Mouse (Mus musculus): ENCODE results near the gene Psma6.
"Not testable (repeated sequence)": the region's sequence is repeated elsewhere in the genome, so short reads cannot be mapped to it uniquely, and the experiment has no call there.

The Psma6 gene

DNA sequence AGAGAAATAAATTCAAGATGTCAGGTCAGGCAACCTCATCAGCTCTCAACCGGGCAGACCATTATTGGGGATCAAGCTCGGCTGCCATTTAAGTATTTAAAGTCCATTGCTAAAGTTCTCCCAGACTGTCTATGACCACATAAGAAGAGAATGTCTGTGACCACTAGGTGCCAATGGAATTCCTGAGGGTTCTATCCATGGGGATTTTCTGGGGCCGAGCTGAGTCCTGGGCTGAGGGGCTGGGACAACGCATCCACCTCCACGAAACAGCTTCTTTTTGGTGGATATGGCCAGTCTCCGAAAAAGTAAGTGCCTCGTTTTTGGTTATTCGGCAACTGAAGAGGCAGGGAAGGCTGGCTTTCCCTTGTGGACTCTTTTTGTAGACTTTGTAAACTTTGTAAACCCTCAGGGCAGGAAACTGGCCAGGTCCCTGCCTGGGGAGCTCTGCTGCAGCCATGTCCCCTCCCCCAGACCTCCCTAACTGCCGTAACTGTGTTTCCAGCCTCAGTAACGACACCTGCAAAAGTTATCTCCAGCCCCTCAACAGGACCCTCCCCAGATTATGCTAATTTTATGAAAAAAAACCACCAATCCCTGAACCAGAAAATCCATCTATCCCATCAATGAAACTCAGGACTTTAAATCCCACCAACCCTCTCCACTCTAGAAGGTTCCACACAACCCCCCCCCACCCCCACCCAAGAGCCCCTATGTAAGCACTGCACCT, at the start of gene Psma6:
Gene Psma6 (plus strand): TSS at position 200 of the 727 bp plus-strand sequence.
- no peak for DNase-seq (ENCODE audit: low read depth, low spot score)

DNA sequence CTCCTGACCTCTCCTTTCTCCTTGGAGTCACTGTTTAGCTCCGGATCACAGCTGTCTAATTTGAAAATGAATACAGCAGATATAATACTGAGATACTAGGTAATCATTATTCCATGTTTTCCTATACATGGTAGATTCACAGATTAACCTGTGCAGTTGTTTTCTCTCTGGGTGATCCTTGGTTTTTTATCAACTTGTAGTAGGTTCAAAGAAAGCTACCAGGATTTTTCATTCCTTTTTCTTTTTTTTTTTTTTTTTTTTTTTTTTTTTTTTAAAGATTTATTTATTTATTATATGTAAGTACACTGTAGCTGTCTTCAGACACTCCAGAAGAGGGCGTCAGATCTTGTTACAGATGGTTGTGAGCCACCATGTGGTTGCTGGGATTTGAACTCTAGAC, 45.5 kb upstream of the Psma6 start:
- DNase-seq (ENCODE audit: low read depth, low spot score), result not testable (repeated sequence)

GRCm38 (mm10) chr12:55343045-55343444, 41.0 kb upstream of the Psma6 start:
- DNase-seq (ENCODE audit: low read depth, low spot score), result not testable (repeated sequence)

DNA sequence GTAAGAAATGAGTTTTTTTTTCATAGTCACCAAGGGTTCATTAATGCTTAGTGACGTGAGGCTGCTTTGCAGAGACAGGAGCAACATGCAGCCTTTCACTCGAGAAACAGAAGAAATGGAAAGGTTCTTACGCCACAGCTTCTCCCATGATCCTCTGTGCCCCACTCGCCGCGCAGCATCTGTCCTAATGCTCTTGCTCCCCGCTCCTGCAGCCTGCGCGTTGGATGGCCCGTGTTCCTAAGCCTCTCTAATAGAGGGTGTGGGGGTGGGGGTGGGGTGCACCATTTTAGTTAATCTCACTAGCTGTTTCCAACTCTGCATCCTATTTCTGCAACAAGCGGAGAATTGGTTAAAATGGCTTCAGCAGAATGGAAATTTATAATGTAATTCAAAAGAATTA, 40.0 kb upstream of the Psma6 start:
- DNase-seq (ENCODE audit: low read depth, low spot score), result peak; percentile 4

DNA sequence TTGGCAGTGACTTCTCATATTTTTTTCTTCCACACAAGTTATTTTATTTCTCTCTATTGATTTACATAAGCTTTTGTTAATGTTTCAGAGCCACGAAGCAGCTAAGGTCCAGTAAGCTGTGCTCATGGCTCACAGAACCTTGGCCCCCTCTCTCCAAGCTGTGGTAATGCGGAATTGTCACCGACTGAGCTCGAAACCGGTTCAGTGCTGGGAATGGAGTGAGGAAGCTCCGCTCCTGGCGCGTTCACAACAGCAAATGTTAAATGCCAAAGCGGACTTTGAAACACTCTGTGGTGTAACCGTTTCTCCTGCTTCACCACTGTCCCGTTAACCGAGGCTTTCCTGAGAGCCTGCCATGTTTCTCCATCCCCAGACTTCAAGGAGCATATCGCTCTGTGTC, 39.4 kb upstream of the Psma6 start:
- peak; percentile 4 for DNase-seq (ENCODE audit: low read depth, low spot score)

GRCm38 (mm10) chr12:55353423-55353822, 30.6 kb upstream of the Psma6 start:
- no peak for DNase-seq (ENCODE audit: low read depth, low spot score)

DNA sequence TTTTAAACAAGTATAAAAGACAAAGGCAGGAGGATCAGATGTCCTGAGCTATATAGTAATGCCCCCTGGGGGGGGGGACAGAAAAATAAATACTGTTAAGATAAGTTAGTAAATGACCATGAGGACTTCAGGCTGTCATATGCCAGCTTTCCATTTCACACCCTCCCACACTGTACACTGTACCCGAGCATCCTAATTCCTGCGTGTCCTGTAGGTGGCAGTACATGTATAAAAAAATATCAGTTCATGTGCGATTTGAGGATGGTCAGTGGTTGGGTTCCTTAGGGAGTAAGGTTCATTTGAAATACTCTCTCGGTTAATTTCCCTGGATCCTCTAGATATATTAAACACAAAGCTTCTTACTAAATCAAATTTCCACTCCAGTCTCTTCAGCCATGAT, 29.1 kb upstream of the Psma6 start:
- peak; percentile 32 for DNase-seq (ENCODE audit: low read depth, low spot score)

DNA sequence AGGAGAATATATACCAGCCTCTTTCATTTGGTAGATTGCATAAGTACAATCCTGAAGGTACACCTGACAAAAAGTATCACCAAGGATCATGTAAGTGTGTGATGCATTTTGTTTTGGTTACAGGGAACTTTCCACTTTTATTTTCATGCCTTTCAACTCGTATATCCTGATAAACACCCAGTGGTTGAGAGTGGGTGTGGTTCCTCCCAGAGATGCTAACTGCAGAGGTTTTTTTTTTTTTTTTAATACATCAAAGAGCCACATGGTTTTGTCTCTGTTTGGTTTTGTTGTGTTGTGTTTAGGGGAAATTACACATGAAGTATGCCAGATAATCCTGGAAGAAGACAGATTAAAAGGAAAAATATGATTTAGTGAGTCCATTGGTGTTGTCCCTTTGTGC, 26.7 kb upstream of the Psma6 start:
- DNase-seq (ENCODE audit: low read depth, low spot score), result no peak

DNA sequence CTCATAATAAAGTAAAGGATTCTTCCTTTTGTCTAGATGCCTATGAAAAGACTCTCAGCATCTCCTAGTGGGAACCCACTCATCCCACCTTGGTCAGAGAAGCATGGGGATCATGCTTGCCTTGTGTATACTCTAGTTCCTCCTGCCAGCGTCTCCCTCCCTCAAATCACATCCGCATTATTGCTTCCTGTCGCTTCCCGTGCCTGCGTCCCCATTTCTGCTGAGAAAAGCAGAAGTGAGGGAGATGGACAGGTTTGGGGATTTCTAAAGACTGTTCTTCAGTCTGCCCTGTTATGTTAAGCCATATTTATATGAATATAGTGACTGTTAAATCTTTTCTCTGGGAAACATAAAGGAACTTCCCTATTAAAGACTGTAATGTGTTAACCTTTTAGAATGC, 23.1 kb upstream of the Psma6 start:
- no peak for DNase-seq (ENCODE audit: low read depth, low spot score)

DNA sequence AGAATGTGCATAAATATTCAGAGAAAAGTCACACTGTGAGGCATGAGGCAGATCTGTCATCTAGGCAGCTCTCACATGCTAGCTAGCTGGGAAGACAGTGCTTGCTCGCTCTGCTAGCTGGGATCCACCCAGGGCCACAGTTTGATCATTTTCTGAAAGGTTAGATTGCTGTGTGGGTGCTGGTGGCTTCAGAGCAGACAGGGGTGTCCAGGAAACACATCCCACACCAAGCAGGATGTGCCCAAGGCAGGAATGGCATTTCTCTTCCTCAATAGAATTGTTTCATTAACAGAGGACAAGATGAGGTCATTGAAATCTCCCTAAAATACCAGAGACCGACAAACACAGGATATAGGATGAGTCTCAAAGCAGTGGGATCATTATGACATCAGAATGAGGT, 18.9 kb upstream of the Psma6 start:
- DNase-seq (ENCODE audit: low read depth, low spot score), result no peak

GRCm38 (mm10) chr12:55372424-55373055, 11.5 kb upstream of the Psma6 start:
- DNase-seq (ENCODE audit: low read depth, low spot score), result no peak

DNA sequence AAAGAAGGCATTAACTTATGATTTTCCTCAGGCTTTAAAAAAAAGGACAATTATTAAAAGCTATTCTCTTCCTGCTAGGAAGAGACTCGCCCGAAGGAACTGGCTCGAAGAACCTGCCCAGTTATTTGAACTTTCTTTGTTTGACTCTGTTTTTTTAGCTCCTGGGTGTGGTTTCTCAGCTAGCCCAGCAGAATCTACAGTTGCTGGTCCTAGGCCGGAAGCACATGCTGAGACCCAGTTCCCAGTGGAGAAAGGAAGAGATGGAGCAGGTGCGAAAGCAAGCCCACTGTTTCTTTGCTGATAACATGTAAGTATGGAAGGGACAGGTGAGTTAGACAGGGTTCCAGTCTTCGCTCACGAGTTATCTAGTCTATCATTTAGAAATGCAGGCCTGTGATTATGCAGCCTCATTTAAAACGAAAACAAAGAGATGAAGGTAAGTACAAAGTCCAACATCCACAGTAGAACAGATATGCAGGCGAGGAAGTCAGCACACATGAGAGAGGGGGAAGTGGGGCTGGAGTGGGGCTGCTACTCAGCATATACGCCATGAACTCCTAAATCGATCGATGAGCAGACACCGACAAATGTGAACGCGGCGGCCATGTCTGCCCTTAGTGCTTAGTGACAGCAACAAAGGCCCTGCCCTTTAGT, 6.9 kb upstream of the Psma6 start:
- no peak for DNase-seq (ENCODE audit: low read depth, low spot score)

- DNase-seq (ENCODE audit: low read depth, low spot score), result no peak
Observed at GRCm38 (mm10) chr12:55377610-55377980, 6.4 kb upstream of the Psma6 start.

DNA sequence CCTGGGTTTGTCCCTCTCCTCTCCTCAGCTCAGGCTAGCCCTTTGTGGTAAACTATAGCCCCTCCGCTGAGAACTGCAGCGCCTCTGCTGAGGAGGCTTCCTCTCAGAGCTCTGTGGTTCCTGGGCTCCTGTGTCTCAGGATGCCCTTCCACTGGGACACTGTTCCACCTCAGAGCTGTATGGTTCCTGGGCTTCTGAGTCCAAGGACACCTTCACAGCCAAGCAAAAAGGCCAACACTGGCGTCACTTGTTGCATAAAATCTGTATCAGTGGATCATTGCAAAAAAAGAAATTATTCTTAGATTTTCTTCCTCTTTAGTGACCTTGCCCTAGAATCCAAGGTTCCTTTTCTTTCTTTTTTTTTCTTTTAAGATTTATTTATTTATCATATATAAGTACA, 804 bp downstream of the Psma6 start:
- DNase-seq (ENCODE audit: low read depth, low spot score), result no peak

DNA sequence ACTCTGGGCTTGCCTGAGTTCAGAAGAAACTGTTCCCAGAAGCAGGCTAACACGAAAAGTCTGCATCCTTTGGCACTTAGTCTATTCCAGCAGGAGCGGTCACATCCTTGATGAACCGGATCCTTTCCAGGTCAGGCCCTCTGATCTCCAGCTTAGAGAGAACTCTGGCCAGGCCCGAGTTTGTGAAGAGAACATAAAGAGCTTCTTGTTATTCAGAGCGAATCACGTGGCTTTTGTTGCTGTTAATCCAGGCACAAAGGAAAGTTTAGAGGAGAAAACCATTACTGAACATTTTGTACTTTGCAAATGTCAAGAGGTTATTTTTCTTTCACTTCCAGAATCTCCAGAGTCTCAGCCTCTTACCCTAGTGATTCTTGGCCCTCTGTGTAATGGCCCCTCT, 1.9 kb downstream of the Psma6 start:
- DNase-seq (ENCODE audit: low read depth, low spot score), result no peak

- DNase-seq (ENCODE audit: low read depth, low spot score), result no peak
Observed at GRCm38 (mm10) chr12:55386456-55386855, 2.4 kb downstream of the Psma6 start.

GRCm38 (mm10) chr12:55387083-55387787, 3.2 kb downstream of the Psma6 start:
- DNase-seq (ENCODE audit: low read depth, low spot score), result no peak

GRCm38 (mm10) chr12:55387788-55388465, 3.9 kb downstream of the Psma6 start:
- DNase-seq (ENCODE audit: low read depth, low spot score), result no peak

DNA sequence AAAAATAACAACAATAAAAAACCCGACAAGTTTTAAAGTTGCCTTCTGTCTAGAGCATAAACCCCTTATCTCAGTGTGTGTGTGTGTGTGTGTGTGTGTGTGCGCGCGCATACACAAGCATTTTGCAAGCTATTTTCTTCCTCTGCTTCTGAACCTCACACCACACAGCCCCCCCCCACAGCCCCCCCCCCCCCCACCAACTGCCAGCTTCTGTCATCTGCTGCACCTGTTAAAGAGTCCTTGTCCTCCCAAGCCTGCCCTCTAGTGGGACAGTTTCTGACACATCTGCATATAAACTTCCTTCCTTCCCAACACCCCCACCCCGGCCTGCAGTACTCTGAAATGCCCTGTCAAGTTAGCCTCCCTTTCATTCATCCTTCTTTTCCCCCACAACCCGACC, 4.5 kb downstream of the Psma6 start:
- peak; percentile 30 for DNase-seq (ENCODE audit: low read depth, low spot score)

DNA sequence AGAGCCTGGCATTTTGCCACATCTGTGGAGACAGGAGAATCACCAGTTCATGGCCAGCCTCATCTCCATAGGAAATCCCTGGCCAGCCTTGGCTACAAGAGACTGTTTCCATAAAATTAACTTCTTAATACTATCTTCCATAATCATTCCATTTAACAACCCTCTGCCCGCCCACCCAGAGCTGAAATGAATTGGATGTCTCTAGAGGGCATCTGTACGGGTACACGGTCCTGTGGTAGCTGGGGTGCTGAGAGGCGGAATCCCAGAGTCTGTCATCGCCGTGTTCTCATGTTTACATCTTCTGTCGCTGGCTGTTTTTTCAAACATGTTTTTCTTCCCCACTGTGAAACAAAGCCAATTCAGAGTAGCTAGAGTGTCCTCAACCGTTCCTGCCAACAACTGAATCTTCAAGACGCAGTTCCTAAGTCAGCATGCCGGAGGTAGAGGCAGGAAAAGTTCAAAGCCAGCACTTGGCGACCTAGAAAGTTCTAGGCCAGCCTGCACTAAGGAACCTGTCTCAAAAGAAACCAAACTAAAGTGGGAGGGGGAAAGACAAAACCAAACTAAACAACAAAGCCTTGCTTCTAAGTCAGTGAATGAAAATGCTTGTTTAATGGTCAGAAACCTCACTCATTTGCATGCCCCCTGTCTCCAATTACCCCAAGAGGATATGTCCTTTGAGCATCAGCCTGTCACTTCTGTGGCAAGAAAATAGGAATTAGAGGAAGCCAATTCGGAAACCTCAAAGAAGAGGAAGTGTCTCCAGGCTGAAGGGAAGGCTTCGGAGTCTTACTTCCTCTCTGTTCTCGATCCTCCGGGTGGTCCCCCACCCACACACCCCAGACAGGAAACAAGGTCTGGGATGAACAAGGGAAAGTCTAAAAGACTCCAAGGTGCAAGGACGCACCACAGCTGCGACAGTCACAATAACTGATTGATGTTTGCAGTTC, 5.4 kb downstream of the Psma6 start:
- DNase-seq (ENCODE audit: low read depth, low spot score), result no peak

- no peak for DNase-seq (ENCODE audit: low read depth, low spot score)
Observed at GRCm38 (mm10) chr12:55392120-55392519, 8.1 kb downstream of the Psma6 start.

All from retina, postnatal 7 days (tissue).